Mouse (Mus musculus): ENCODE data around the gene Cxadr. TPM values are rescaled to one million over a fixed set of nuclear protein-coding genes. Genes with fewer than 3 reads are reported as not detected.

The Cxadr gene
- 16.3 and 21.2 TPM in 2 replicates for polyA plus RNA-seq (2012; rRNA removed)

DNA sequence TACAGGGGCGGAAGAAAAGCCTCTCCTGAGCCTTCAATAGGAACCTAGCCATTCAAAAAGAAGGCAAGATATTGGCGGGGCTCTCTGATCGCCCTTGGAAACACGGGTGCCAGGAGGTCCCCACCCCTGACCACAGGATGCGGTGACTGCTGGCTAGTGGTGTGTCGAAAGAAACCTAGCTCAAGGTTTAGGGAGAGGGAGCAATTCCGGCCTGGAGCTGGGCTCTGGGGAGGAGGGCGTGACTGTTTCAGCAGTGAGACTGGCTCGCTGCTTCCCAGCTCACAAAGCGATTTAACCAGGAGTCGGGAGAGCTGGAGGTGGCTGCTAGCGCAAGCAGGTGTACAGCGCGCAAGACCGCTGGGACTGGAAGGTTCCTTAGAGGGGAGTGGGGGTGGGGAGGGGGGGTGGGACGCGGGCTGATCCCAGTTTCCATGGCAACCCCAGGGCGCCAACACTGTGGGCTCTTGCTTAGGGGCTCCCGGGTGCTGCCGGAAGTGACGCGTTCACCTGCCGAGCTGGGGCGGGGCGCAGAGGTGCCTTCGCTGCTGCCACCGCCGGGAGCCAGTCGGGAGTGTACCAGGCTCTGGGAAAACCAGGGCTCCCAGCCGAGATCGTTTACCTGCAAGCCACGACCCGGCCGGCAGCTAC lies at the start of gene Cxadr:
Gene Cxadr (plus strand): TSS at position 307 of the 648 bp plus-strand sequence.

DNA sequence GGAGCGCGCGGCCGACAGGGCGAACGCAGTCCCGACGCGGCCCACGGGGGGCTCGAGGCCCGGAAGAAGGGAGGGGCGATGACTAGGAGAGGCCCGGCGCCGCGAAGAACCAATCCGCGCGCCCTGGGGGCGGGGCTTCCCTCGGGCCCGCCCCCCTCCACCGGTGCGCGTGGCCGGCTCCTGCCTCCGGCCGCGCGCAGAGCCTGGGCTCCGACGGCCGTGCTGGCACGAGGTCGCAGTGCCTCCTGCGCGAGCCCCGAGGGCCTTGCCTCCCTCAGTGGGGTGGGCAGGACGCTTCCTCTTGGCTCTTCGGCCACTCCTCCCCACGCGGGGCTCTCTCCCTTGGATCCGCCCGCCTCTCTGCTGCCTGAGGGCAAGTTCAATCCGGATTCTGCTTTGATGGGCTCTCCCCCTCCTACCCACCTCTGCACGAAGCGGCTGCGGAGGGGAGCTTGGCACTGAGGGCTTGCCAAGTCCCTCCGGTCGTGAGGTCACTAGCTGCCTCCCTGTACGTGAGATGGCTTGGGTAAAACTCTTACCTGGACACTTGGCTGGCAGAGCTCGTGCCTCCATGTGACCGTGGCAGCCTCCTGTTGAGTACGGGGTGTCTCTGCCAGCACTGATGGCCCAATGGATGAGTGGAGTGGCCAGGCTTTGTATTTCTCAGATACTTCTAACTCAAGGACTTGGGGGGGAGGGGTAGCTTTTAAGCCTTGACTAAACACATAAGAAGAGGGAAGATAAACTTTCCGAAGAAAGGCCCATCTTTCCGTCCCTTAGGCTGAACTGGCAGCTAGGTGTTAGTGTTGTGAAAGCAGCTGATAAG lies 75.7 kb downstream of the Cxadr start, which contains the start of gene Btg3:
Gene Btg3 (minus strand): TSS at position 448 of the 826 bp plus-strand sequence.

Other genes starting within 250 kb of the Cxadr start
- 3.1 and 3.8 TPM in 2 replicates for gene Btg3, start 75.7 kb downstream of the Cxadr start, polyA plus RNA-seq (2012; rRNA removed)